Mouse (Mus musculus): ENCODE measurements around the gene Pola2. TPM values are rescaled to one million over a fixed set of nuclear protein-coding genes. Genes with fewer than 3 reads are reported as not detected.
A peak's percentile ranks its signal among the peaks of the same experiment; 100 is the strongest.

Pola2 gene
- polyA plus RNA-seq, 1 experiment from 2014 or later, result 57.4 TPM

- Histone ChIP-seq H3K27ac (replicated peaks) (peak within 1 kb of the TSS; percentile 84), H3K9me3 (no peaks in the 10 kb centered on the region), H3K4me1 (peaks cover 32% of the 10 kb centered on the region), H3K4me2 (replicated peaks) (peak within 1 kb of the TSS; percentile 85), H3K4me3 (peak within 1 kb of the TSS; percentile 97), H3K9ac (replicated peaks) (peak within 1 kb of the TSS; percentile 94), H3K27me3 (no peaks in the 10 kb centered on the region), H3K36me3 (peaks cover 6% of the 10 kb centered on the region; the same call in 1 of the 2 replicates)
- 27% methylated on average over 13 of the region's 13 CpGs for WGBS
- peak; percentile 38 for ATAC-seq (ENCODE audit: low FRiP score, low read depth)
These were observed 50.8 kb downstream of the Pola2 start, which contains the start of gene Dpf2 for GRCm38 (mm10) chr19:5913007-5913719. Dpf2 (minus strand) TSS chr19:5913010.

GRCm38 (mm10) chr19:5912103-5913006 lies 51.6 kb downstream of the Pola2 start:
- H3K36me3 ChIP-seq, result peaks cover 8% of the 10 kb centered on the region
- peak overlapping the region; percentile 85 for H3K4me2 ChIP-seq (replicated peaks)
- peaks cover 32% of the 10 kb centered on the region for H3K4me1 ChIP-seq
- no peaks in the 10 kb centered on the region for H3K27me3 ChIP-seq
- peak; percentile 93 for ATAC-seq (ENCODE audit: low FRiP score, low read depth)
- H3K9ac ChIP-seq (replicated peaks), result peak overlapping the region; percentile 94
- H3K27ac ChIP-seq (replicated peaks), result peak overlapping the region; percentile 84
- H3K4me3 ChIP-seq, result peak overlapping the region; percentile 97
- WGBS, result under 1% methylated on average over 51 of the region's 59 CpGs
- H3K9me3 ChIP-seq, result no peaks in the 10 kb centered on the region

GRCm38 (mm10) chr19:5911430-5912102 lies 52.4 kb downstream of the Pola2 start:
- Histone ChIP-seq H3K4me3 (peak overlapping the region; percentile 97), H3K4me1 (peaks cover 32% of the 10 kb centered on the region), H3K27me3 (no peaks in the 10 kb centered on the region), H3K9ac (replicated peaks) (peak overlapping the region; percentile 94), H3K27ac (replicated peaks) (peak overlapping the region; percentile 84), H3K36me3 (peaks cover 11% of the 10 kb centered on the region), H3K9me3 (no peaks in the 10 kb centered on the region), H3K4me2 (replicated peaks) (peak overlapping the region; percentile 85)
- whole genome bisulfite sequencing, result 8% methylated on average over 14 of the region's 14 CpGs
- ATAC-seq (ENCODE audit: low FRiP score, low read depth), result no peak

GRCm38 (mm10) chr19:5910221-5910620 lies 53.8 kb downstream of the Pola2 start:
- ATAC-seq (ENCODE audit: low FRiP score, low read depth), result no peak
- Histone ChIP-seq H3K27ac (replicated peaks) (peak overlapping the region; percentile 63), H3K4me1 (peaks cover 32% of the 10 kb centered on the region), H3K36me3 (peaks cover 25% of the 10 kb centered on the region), H3K27me3 (no peaks in the 10 kb centered on the region), H3K9ac (replicated peaks) (peak overlapping the region; percentile 45), H3K9me3 (no peaks in the 10 kb centered on the region), H3K4me3 (peak overlapping the region; percentile 26), H3K4me2 (replicated peaks) (peak overlapping the region; percentile 85)
- 59% methylated on average over 6 of the region's 6 CpGs for WGBS

- H3K36me3 ChIP-seq, result peaks cover 54% of the 10 kb centered on the region
These were observed 56.7 kb downstream of the Pola2 start for GRCm38 (mm10) chr19:5907275-5907674.

GRCm38 (mm10) chr19:5894002-5894678 lies 69.9 kb downstream of the Pola2 start, which contains the start of gene Tigd3:
Tigd3 (minus strand) TSS chr19:5894149.
- 4% methylated on average over 36 of the region's 36 CpGs for WGBS
- H3K9me3 ChIP-seq, result no peaks in the 10 kb centered on the region
- peak within 1 kb of the TSS; percentile 86 for H3K9ac ChIP-seq (replicated peaks)
- peak; percentile 96 for ATAC-seq (ENCODE audit: low FRiP score, low read depth)
- peaks cover 30% of the 10 kb centered on the region for H3K4me1 ChIP-seq
- H3K36me3 ChIP-seq, result peaks cover 42% of the 10 kb centered on the region
- H3K4me2 ChIP-seq (replicated peaks), result peak within 1 kb of the TSS; percentile 81
- H3K4me3 ChIP-seq, result peak within 1 kb of the TSS; percentile 67
- no peaks in the 10 kb centered on the region for H3K27me3 ChIP-seq
- 0 out of 2 replicates have a peak within 1 kb of the TSS, but pooled peaks have one; percentile 63 for H3K27ac ChIP-seq (replicated peaks)

More at GRCm38 (mm10) chr19:5907275-5907674, 56.7 kb downstream of the Pola2 start:
- 87% methylated on average over 3 of the region's 3 CpGs for WGBS
- no peak overlapping the region for H3K27ac ChIP-seq (replicated peaks)
- no peak for ATAC-seq (ENCODE audit: low FRiP score, low read depth)
- no peak overlapping the region for H3K4me3 ChIP-seq
- no peak overlapping the region for H3K4me2 ChIP-seq (replicated peaks)
- H3K4me1 ChIP-seq, result peaks cover 22% of the 10 kb centered on the region
- H3K9ac ChIP-seq (replicated peaks), result no peak overlapping the region
- H3K27me3 ChIP-seq, result no peaks in the 10 kb centered on the region
- no peaks in the 10 kb centered on the region for H3K9me3 ChIP-seq

GRCm38 (mm10) chr19:5893282-5894001 lies 70.6 kb downstream of the Pola2 start:
- H3K4me3 ChIP-seq, result peak overlapping the region; percentile 67
- H3K36me3 ChIP-seq, result peaks cover 38% of the 10 kb centered on the region
- WGBS, result 7% methylated on average over 31 of the region's 31 CpGs
- no peaks in the 10 kb centered on the region for H3K27me3 ChIP-seq
- no peaks in the 10 kb centered on the region for H3K9me3 ChIP-seq
- peak overlapping the region; percentile 81 for H3K4me2 ChIP-seq (replicated peaks)
- 0 out of 2 replicates have a peak overlapping the region, but pooled peaks have one; percentile 63 for H3K27ac ChIP-seq (replicated peaks)
- peaks cover 30% of the 10 kb centered on the region for H3K4me1 ChIP-seq
- no peak; the same call in none of the 2 replicates for ATAC-seq (ENCODE audit: low FRiP score, low read depth)
- H3K9ac ChIP-seq (replicated peaks), result peak overlapping the region; percentile 86

- Histone ChIP-seq H3K4me3 (peak overlapping the region; percentile 67), H3K9ac (replicated peaks) (peak overlapping the region; percentile 86), H3K27ac (replicated peaks) (no peak overlapping the region), H3K4me1 (peaks cover 30% of the 10 kb centered on the region), H3K36me3 (peaks cover 33% of the 10 kb centered on the region), H3K27me3 (no peaks in the 10 kb centered on the region), H3K9me3 (no peaks in the 10 kb centered on the region), H3K4me2 (replicated peaks) (peak overlapping the region; percentile 81)
- no peak for ATAC-seq (ENCODE audit: low FRiP score, low read depth)
- 94% methylated on average over 13 of the region's 13 CpGs for WGBS
These were observed 71.3 kb downstream of the Pola2 start for GRCm38 (mm10) chr19:5892735-5893134.

- Histone ChIP-seq H3K9ac (replicated peaks) (no peak overlapping the region), H3K4me2 (replicated peaks) (no peak overlapping the region), H3K36me3 (peaks cover 33% of the 10 kb centered on the region), H3K9me3 (no peaks in the 10 kb centered on the region), H3K4me1 (peaks cover 30% of the 10 kb centered on the region), H3K4me3 (no peak overlapping the region), H3K27ac (replicated peaks) (no peak overlapping the region), H3K27me3 (no peaks in the 10 kb centered on the region)
- 97% methylated on average over 7 of the region's 7 CpGs for WGBS
- ATAC-seq (ENCODE audit: low FRiP score, low read depth), result no peak
These were observed 71.7 kb downstream of the Pola2 start for GRCm38 (mm10) chr19:5892262-5892661.

GRCm38 (mm10) chr19:5891521-5892258 lies 72.3 kb downstream of the Pola2 start:
- H3K4me2 ChIP-seq (replicated peaks), result no peak overlapping the region
- H3K27me3 ChIP-seq, result no peaks in the 10 kb centered on the region
- H3K9ac ChIP-seq (replicated peaks), result no peak overlapping the region
- H3K4me1 ChIP-seq, result peaks cover 30% of the 10 kb centered on the region
- H3K27ac ChIP-seq (replicated peaks), result no peak overlapping the region
- H3K36me3 ChIP-seq, result peaks cover 30% of the 10 kb centered on the region
- ATAC-seq (ENCODE audit: low FRiP score, low read depth), result no peak
- no peak overlapping the region for H3K4me3 ChIP-seq
- WGBS, result 92% methylated on average over 12 of the region's 12 CpGs
- no peaks in the 10 kb centered on the region for H3K9me3 ChIP-seq
